Mouse (Mus musculus) liver, embryonic 14.5 days (tissue): ENCODE results near the gene Fgr.

Experiments
- CTCF ChIP-seq: IDR thresholded peaks from 2 replicates; pipeline ENCODE4 v1.5.1; 2016; ENCODE audit warnings: antibody characterized with exemption, low read depth, control low read depth
- EP300 ChIP-seq: IDR thresholded peaks from 2 replicates; pipeline ENCODE4 v1.6.1; 2016; ENCODE audit warnings: antibody characterized with exemption, low read depth

DNA sequence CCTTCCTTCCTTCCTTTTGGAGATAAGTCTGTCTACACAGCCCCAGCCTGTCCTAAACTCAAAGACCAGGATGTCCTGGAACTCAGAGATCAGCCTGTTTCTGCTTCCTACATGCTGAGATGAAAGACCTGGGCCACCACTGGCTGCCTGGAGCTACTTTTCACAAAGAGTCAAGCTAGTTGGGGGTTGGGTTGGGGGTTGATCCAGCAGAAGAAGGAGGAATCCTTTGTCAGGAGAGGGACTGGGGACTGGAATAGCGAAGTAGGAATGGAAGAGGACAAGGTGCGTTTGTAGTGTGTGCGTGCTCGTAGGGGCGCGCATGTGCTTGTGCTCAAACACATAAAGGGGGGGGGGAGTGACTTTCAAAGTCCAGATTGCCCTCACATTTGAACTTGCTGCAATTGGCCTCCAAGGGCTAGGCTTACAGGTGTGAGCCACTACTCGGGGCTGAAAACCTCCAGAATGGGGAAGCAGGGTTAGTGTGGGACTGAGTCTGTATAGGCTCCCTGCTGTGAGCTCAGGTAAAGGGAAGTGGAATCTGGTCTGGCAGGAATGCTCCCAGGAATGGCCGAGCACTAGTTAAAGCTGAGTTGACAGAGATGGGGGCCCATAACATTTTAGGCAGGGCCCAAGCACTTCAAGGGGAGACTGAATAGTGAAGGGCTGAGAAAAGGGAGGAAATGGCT lies 58.7 kb downstream of the Fgr start:
- TF ChIP-seq EP300 (no peak), CTCF (no peak)
